Mouse (Mus musculus) activated CD4-positive, CD25-positive, alpha-beta regulatory T cell, adult 4 months (primary cell): ENCODE results near the gene Camk1d. TPM values are rescaled to one million over a fixed set of nuclear protein-coding genes. Genes with fewer than 3 reads are reported as not detected.
"Not testable (repeated sequence)": the region's sequence is repeated elsewhere in the genome, so short reads cannot be mapped to it uniquely, and the experiment has no call there.

Experiments used
- ATAC-seq: one replicate; pipeline ENCODE4 v1.8.0; 2017
- polyA plus RNA-seq, 2 experiments: library from polyadenylated mRNA; unstranded; fragments of 100-300 nt; shearing (Covaris generic); gene quantifications; one replicate each; pipeline ENCODE4 v1.2.1; 2017

Camk1d gene
- polyA plus RNA-seq, 2 experiments from 2014 or later: 8.3 to 10.5 TPM

GRCm38 (mm10) chr2:5388381-5388780 is 325.9 kb downstream of the Camk1d start:
- no peak for ATAC-seq

- no peak for ATAC-seq
Observed at GRCm38 (mm10) chr2:5381712-5382710, 332.3 kb downstream of the Camk1d start.

DNA sequence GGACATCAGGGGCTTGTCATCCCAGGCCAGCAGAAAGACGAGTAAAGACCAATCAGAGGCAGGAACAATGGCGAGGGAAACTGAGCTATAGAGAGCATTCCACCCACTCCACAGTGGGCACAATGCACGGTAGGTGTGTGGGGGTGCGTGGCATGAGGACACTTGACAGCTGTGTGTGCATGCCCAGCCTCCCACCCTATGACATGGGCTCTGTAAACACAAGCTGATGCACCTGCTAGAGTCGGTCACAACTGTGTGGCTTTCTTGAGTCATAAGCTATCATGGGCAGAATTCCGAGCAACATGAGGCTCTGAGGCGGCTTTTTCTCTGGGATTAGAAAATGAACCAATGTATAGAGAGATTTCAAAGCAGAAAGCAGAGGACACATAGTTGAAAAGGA is 333.3 kb downstream of the Camk1d start:
- ATAC-seq: no peak

DNA sequence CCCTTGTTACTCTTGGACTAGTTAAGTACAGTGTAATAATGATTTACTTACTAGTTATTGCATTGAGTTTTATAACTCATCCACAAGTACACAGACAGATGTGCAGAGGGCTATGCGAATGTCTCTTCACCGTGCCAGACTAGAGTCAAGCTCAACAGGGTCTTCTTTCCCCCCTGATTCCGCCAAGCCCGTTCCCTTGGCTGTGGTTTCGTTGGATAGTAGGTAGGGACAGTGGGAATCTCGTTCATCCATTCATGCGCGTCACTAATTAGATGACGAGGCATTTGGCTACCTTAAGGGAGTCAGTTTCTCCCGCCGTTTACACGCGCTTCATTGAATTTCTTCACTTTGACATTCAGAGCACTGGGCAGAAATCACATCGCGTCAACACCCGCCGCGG is 335.4 kb downstream of the Camk1d start:
- ATAC-seq: not testable (repeated sequence)

DNA sequence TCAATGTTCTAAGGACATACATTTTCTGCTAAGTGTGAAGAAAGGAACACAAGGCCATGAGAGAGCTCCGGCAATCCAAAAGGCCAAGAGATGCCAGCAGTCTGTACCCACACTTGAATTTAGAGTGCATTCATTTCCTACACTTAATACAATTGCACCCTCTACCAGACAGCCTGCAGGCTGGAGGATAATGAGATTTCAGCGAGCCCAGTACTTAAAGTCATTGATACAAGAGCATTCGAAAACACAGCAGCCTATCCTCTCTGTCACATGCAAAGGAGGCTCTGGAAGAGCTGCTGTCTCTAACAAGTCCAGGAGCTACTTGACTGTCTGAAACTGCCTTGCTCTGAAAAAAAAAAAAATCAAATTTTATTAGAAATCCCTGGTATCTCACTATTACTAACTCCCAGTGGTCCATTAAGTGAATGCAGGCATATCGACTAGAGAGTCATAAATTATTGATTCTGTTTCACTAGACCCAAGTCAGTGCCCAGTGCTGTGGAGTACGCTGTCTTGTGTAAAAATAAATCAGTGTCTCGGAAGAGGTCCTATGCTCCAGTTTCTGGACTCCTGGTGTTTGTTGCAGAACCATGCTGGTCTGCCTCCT is 336.1 kb downstream of the Camk1d start:
- no peak for ATAC-seq

- no peak for ATAC-seq
Observed at GRCm38 (mm10) chr2:5372886-5373429, 341.4 kb downstream of the Camk1d start.

DNA sequence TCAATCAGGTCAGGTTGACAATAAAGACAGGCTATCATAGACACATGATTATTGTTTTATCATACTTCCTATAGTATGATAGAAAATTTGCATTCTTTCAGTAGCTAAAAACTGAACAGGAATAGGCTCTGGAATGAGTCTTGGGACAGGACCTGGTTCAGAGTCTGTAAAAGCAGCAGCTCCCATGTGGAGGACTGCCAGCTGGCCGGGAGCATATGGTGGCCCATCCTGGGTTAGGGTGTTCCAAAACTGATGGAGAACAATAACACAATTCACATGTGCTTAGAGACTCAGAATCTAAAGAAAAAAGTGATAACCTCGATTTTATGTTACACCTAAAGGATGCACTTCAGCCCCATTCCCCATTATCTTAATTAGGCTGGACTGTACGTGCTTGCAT is 343.0 kb downstream of the Camk1d start:
- ATAC-seq: no peak

DNA sequence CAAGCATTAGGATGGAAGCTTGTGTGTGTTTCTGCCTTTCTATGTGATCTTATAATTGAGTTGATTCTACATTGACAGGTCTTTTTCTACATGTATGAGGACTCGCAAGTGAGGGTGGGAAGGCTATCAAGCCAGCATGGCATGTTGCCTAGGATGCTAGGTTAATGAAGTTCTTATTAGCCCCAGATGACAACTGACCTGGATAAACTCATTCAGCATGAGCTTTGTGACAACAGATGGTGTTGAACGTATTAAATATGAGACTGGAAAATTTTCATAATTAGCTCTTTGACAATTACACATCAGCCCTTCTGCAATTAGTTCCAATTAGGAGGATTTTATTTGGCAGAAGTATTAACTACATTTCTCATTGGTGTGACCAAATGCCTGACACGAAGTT is 343.7 kb downstream of the Camk1d start:
- ATAC-seq: no peak

DNA sequence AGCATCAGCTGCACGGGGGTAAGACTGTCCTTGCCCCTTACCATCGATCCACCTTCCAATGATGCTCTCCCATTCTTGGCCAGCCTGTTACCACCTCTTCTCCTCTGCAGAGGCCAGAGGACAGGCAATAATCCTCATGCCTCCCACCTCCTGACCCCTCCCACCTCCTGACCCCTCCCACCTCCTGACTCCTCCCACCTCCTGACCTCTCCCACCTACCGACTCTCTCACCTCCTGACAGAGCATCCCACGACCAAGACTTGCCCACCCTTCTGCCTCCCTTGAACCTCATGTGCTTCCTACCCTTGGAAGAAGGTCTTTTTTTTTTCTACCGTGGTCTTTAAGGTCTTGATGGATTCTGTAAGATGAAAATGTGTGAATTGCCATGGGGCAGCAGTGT is 350.5 kb downstream of the Camk1d start:
- ATAC-seq: no peak

DNA sequence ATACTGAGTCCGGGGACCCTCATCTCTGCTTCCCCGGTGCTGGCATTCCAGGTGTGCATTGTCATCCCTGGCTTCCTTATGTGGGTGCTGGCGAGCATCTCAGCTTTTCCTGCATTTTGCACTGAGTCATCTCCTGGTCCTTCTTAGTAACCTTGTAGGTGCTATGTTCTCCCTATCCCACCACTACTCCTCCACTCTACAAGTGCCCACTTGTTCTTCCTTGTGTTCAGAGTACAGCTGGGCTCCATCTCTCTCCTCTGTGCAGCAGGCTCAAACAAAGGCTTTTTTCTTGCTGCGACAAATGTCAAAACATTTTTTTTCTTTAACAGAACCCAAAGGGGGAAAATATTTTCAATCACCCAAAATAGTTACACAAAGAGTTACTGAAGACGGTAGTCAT is 356.3 kb downstream of the Camk1d start:
- ATAC-seq: no peak

DNA sequence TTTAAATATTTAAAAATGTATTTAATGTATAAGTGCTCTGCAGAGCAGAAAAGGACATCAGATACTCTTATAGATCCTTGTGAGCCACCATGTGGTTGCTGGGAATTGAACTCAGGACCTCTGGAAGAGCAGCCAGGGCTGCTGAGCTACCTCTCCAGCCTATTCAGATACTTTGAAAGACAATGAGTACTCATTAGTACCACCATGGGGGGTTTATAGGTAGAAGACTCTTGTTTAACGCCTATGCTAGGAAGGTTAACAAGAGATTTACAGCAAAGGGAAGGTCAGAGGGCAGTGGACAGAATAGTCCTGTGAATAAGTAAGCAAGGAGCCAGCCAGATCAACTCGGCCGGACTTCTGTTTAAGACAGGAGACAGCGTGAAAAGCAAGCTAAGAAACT is 357.3 kb downstream of the Camk1d start:
- ATAC-seq: no peak

- ATAC-seq: no peak
Observed at GRCm38 (mm10) chr2:5352821-5353522, 361.3 kb downstream of the Camk1d start.

DNA sequence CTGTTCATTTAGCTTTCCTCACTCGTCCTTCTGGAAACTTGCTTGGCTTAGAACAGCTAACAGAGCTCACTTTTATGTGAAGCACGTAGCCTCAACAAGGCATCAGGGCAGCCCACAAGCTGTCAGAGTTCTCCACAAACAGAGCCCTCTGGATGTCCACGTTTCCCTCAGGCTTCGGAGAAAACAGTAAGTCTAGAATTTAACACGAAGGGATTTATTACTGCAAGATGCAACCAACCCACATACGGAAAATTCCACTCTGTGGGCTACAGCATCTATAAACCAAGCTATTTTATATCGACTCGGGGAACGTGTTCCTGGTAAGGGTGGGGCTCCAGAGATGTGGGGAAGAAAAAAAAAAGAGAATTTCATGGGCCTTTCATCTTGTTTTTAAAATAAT is 369.0 kb downstream of the Camk1d start:
- no peak for ATAC-seq

DNA sequence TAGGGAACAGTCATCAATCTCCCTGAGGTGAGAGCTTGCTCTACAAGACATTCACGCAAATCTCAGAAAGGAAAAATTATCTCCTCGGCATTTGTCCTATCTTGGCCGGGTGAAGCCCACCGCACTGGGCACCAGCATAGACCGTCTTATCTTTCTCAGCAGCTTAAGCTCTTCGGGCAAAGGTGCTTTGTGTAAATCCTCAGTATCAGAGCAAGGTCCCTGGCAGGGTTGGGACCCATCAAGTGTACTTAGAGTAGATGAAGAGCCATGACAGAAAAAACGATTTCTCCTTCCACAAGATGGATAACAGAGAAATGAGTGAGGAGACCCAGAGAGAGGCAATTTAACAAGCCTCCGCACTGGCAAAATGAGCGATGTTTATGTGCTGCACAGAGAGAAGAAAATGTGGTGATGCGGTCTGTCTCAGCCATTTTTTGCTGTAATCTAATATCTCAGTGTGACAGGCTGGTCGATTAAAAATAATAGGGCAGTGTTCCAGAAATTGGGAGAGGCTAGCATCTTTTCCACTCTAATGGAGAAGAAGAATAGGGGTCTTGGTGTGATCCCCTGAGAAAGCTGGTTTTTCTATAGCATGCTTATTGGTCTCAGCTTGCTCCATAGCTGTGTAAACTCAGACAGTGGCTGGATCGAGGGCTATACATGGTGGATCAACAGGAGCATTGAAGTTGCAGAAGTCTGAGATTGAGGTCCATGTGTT is 386.6 kb downstream of the Camk1d start:
- ATAC-seq: no peak

GRCm38 (mm10) chr2:5324806-5325205 is 389.5 kb downstream of the Camk1d start:
- no peak for ATAC-seq

DNA sequence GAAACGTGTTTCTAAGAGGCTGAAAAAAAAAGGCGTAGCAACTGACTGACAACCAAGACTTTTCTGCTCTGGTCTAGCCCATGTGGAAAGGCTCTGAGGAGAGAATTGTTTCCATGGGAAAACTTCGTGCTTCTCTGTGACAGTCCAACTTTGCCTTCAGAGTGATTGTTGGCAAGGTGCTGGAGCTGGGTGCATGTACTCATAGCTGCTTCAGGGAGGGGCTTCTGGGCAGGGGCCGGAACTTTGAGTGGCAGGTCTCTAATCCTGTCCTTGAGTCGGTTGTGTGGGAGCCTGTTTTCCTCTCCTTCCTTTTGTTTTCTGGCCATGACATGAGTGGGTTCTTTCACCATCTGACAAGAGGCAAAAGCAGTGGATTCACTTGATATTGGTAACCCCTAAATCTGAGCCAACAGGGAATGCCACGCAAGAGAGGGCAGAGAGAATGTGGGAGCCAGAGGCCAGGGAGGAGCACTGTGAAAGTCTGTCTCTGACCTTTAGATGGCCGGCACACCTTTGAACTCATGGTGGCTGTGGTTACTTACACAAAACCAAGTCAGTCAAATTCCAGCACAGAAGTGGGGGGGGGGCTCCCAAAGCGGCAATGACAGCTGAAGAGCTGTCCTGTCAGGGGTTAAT is 392.5 kb downstream of the Camk1d start:
- no peak for ATAC-seq

DNA sequence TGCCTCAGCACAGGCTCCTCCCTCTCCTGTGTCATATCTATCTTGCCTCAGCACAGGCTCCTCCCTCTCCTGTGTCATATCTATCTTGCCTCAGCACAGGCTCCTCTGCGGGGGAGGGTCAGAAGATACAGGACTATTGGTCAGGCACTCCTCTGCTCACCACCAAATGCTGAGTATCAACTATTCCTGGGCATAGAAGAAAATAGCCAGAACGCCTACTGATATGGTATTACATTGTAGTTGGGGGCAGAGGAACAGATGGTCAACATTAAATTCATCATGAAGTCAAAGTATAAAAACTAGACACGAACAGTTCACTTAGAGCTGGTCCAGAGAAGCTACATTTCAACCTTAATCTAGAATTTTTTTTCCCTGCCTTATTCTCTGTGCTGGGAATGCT is 395.2 kb downstream of the Camk1d start:
- no peak for ATAC-seq

DNA sequence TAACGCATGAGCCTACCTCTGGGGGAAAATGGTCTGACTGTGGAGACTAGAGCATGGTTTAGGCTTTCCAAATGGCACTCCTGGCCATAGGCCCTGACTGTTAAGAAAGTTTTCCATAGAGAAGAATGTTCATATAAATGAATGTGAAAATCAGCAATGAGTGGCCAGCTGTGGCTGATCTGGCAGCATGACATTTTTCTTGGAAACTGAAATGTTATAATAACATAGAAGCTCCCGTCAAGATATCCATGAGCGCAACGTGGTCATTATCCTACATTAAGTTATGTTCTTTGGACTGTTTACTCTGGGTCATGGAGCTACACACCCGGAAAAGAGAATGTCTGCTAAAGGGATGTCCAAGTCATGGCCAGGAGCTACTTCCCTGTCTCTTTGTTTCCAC is 397.6 kb downstream of the Camk1d start:
- no peak for ATAC-seq

DNA sequence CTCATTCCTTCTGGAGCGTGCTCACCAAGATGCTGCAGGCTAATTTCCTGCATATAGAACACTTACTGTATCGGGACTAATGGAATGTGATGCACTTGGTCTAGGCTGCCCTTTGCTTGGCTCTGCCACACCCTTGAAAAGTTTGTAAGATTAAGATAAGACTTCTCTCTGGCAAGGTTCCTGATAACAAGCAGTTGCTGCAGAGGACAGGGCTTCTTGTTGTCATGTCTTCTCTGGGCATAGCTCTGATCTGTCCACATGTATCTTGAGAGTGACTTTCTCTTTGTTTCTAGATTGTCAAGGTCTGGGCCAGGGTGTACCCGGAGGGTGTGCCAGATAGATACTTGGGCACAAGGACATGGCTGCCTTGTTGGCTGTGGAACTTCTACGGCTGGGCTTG is 398.1 kb downstream of the Camk1d start:
- ATAC-seq: no peak

DNA sequence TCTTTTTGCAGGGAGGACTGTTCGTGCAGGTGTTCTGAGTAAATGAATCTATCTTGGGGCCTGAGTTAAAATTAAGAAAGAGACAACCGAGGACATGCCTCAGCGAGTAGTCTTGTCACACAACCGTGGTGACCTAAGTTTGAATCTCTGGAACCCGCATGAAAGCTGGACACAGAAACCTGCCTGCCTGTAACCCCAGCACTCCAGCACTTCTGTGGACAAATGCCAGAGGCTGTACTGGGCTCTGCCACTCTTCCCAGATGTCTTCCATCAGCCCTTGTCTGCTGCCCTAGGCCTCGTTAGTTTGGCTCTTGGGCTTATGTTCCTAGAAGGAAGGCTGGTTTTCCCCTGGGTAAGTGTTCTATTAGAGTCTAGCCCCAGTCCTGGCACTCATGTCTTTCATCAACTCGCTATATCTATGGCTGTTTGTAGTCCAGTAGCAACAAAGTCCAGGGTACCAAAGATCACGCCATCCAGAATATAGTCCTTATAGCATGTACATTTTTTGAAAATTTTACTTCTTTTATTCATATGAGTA is 399.0 kb downstream of the Camk1d start:
- ATAC-seq: no peak

GRCm38 (mm10) chr2:5314530-5315166 is 399.7 kb downstream of the Camk1d start:
- no peak for ATAC-seq
